Mouse (Mus musculus) 3T3-L1 (cell line): ENCODE measurements at regions not wholly inside any gene's neighbourhood (a gene's known extent, or its start where the extent isn't known, plus 50 kb on each side); places are given as distances from the start of the nearest gene placed in this dataset.

Source experiments
- DNase-seq: peaks from one replicate; pipeline ENCODE4 v3.0.0-alpha.2; 2015; ENCODE audit warnings: low read depth, low spot score

DNA sequence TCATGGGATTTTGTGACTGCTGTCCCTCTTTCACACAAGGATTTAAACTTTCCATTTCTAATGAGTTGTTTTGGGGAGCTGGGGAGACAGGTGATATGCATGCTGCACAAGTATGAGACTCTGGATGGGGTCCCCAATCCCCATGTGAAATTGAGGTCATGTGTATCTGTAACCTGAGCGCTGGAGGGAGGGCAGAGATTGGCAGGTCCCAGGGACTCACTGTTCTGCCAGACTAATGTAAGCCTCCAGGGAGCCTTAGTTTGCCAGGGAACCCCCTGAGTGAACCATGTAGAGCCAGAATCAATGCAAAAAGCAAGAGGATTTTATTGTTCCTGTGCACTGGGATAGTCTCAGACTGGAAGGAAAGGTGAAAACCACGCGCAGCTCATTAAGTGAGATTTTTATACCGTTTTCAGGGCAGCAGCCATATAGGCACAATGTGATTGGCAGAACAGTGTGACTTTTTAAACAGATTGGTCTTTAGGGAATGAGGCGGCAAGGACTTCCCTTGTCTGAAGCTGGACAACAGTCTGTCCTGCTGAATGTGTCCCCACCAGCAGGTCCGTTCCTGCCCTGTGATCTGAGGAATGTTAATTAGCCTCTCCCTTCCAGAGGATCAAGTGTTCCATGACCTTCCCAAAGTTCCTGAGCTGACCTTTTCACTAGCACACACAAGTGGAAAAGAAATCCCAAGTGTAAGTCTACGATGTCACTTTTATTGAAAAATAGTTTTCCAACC lies 59.9 kb upstream of the Oxgr1 start:
- no peak for DNase-seq

DNA sequence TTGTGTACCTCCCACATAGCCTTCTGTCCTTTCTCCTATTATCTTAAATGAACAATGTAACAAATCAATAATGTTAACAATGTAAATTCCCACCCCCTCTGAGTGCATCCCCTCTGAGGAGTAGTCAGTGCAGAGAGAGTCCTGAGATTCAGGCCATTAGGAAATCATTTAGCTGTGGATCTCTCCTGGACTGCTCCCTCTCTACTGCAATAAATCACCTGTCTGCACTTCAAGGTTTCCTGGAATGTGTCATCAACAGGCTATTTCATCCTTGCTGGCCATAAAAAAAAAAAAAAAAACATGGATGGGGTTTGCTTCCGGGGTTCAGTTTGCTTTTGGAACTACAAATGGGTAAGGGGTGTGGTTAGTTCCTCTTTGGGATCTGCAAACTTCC lies 60.5 kb upstream of the Oxgr1 start:
- peak; percentile 11 for DNase-seq

DNA sequence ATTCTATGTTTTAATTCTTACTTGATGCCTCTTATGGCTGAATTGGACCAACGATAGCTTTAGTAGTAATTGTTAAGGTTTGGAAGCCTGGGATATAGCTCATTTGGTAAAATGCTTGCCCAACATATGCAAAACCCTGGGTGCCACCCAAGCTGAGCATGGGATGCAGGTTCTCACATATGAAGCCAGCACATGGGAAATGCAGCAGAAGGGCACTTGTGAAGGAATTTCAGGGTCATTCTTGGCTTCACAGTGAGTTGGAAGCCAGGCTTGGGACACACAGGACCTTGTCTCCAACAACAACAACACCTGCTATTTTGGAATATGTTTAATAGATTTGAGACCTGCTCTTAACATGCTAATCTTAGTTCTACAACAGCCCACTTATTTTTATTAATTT lies 67.6 kb upstream of the Oxgr1 start:
- DNase-seq = no peak

DNA sequence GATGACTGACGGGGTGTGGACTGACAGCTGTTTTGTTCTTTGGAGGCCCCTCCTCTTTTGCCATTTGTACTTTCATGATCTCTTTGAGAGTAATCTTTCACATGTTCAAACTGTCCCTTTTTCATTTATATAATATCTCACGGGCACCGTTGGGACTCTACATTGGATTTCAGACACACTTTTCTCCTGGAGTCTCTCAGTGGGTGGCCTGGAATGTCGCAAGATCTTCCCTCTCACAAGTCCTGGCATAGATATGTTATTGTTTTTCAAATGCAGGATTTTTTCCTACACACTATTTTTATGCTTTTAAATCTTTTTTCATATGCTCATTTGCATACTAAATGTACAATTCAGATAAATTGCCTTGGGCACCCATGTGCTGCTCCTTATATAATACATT lies 71.1 kb upstream of the Oxgr1 start:
- no peak for DNase-seq

DNA sequence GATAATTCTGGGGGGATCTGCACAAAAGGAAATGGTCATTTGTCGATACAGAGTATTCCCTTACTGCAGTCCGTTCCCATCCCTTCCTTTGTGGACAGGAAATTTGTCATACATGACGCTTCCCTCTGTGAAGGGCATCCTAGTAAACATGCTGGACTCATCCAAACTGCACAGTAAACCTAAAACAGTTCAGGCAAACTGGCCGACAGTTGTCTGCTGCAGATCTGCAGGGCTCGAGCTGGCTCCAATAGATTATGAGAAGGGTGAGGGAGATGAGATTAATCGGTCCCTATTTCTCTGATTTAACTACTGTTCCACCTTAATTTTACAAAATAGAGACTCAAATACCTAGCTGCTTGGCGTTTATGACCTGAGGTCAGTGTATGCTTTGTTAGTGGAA lies 76.3 kb upstream of the Oxgr1 start:
- no peak for DNase-seq

DNA sequence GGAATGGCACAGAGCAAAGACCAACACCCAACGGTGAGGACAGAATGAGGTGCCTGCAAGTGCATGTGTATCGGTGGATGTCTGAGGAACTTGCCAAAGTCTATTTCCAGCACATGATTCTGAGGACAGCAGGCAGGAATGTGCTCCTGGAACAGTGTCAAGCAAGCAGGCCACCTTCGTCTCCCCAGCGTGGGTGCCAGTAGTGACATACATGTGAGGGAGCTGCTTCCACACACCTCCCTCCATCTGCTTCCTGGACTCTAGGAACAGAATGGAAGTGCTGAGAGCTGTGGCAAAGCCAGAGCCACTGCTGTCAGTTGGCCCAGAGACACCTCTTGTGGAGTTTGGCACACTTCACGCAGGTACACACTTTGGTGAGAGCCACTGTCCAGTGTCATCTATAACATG lies 76.9 kb upstream of the Oxgr1 start:
- no peak for DNase-seq

DNA sequence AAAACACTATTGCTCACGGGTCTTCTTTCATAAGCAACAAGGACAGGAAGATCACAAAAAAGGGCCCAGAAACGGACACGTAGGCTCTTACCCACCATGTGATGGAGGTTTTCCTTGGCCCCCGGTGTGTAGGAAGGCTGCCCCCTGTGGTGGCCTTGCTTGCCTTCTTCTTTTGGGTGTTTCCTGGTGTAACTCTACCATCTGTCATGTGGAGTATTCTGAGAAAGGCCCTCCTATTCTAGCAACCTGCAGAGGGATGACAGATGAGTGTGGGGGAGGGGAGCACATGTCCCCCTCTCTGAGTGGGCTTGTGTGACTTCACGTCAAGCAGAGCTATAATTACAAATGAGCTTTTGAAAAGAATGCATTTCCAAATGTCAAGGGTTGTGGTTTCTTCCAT lies 77.3 kb upstream of the Oxgr1 start:
- DNase-seq = no peak

DNA sequence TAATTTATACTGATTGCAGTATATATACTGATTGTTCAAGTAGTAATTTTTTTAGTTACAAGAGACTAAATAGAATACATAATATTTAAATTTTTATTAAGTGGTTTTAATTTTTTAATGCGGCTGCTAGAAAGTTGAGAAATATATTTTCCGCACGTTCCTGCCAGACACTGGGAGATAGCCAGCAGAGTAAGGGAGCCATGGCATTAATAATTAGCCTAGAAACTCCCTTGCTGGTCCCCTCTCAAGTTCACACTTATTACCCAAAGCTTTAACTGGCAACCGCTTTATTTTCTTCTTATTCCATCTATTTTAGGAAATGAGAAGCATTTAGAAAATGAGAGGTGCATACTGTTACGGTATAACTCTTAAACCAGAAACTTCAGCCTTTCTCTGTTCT lies 78.0 kb upstream of the Oxgr1 start:
- no peak for DNase-seq

DNA sequence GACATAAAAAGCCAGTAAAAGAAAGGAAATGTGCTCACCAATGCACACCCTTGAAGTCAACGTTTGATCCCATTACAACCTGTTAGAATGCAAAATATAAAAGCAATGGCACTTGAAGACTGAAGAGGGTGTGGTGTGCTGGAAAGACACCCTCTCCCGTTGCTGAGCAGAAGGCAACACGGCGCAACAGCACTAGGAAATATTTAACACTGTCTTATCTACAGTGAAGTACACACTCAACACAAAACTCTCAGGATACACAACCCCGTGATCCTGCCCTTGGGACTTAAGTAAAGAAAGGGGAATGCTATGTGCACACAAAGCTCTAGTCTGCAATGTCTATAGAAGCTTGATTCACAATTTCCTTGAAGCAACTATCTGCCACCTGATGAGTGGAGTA lies 83.1 kb upstream of the Oxgr1 start:
- DNase-seq = no peak

DNA sequence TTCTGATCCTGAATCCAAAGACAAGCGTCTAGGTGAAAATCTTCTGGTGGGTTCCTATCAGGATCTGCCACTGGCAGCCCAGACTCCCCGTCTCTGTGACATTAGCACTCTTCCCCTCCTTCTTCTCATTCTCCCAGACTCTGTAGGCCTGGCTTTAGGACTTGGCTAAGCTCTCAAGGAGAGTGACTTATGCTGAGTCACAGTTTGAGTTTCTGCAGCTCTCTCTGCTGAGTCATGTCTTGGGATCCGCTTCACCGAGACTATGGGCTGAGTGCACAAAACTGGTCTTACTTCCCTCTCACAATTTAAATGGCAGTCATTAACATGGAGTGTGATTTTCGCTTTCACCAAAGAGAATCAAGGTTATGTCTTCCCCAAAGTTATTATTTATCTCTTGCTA lies 85.2 kb upstream of the Oxgr1 start:
- peak; percentile 76 for DNase-seq

DNA sequence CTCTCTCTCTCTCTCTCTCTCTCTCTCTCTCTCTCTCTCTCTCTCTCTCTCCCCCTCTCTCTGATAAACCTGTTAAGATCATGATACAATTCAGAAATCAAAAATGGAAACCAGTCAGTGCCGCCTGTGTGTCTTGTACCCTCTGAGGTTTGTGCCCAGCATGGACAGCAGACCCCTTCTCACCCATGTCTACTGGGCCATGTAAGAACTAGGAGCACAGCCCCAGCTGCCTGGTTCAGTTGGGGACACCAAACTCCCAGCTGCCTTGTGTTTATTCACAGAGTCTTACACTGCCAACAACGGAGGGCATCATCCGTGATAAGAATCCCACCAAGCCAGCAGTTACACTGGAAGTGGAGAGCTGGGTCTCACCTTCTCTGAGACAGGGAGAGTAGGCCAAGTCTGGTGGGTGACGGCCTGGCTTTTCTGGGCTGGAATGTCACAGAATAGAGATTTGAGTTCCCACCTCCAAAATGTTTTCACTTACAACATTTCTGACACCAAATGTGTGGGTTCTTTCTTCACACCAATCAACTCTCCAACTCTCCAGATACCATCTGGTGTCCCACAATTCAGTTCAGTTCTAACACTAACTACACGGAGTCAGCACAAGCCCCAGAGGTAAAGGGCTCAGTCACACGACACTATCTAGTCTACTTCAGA lies 92.2 kb upstream of the Oxgr1 start:
- DNase-seq = no peak

DNA sequence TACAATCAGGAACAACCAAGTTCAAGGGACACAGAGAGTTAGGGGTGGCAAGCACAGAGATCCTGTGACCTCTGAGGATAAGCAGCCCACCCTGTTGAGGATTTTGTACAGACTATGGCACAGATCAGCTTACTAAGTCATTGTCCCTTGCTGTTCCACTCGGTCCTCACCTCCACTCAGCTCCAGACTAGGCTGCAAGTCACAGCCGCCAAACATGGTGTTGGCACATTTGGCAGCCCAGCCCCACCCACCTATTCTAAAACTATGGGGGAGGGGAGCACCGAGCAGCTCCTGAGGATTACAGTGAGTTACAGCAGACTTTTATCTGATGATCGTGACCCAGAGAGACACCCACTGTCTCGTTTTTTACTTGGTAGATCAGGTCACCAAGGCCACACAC lies 93.0 kb upstream of the Oxgr1 start:
- no peak for DNase-seq

DNA sequence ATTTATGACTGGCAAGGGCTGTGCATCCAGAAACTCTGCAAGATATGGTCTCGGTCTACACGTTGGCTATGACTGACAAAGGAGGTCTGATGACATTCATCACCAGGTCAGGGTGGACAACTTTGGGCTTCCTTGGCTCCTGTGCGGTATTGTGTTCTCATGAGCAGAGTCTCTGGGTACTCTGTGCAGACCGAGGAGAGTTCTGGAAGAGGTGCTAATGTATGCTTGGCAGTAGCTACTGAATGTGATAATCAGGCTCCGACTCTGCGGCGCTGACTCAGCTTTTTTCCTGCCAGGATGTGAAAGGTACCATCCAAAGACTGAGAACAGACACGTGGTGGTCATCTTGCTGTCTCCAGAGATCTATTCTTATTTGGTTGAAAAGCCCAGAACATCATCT lies 94.5 kb upstream of the Oxgr1 start:
- DNase-seq = no peak

DNA sequence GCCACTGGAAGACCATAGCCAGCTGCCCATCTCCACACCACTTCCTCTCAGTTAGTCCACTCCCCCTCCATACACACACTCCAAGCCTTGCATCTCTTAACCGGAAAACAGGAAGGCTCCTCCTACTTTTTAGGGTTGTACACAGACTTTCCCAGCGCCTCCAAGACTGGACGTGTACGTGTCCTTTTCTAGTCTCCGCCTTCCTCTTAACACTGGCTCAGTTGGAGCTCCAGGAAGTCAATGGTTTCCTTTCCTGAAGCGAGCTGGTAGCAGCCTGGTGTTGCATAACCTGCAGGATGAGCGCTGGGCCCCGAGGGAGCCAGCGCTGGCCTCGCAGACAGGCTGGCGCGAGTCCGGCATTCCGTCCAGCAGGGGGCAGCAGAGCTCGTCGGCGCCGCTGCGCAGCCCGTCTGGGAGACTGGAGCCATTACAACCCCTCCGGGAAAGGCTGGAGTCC lies 95.5 kb upstream of the Oxgr1 start:
- peak; percentile 75 for DNase-seq

DNA sequence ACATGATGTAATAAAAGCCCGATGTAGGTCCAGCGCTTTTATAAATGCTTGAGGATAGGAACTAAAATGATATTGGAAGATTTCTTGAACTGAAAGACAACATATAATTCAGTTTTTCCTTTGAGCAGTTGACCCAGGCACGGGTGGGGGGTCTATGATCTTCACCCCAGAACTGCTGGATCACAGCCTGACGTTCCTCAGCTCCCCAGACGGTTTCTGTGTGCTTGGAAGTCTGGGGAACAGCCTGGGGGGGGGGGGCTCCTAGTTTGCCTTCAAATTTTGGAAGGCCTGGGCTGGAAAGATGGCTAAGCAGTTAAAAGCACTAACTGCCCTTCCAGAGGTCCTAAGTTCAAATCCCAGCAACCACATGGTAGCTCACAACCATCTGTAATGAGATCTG lies 96.3 kb upstream of the Oxgr1 start:
- DNase-seq = no peak

DNA sequence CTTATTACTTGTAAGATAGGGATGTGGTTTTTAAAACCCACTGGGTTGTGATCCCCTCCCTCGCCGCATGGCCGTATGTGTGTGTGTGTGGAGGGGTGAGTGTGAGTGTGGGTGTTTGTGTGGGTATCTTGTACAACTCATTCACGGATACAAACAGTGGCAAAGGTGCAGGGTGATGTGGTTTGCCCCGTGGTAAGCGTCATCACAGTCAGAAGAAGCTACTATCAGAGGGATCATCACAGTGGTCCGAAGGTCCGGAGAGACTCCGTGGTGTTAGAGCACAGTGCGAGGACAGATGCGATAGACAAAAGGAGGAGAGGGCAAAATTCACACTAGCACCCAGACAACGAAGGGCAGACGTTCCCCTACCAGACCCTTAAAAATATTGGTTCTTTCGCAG lies 97.0 kb upstream of the Oxgr1 start:
- DNase-seq = no peak

DNA sequence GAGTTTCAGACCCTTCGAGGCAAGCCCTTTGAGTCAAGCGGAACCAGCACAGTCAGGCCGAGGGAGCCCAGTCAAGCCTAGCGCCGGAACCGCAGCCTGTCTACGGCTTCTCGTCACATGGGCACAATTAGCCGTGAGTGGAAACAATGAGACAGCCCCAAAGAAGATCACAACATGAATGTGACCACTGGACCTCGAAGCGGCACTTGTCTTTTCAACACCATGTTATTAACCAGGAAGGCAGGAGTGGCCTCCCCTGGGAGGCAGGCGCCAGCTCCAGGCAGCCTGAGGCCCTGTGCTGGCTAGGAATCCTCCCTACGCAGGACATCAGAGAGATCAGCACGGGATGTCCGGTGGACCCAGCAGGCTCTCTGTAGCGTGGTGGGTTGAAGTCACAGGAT lies 97.4 kb upstream of the Oxgr1 start:
- no peak for DNase-seq

DNA sequence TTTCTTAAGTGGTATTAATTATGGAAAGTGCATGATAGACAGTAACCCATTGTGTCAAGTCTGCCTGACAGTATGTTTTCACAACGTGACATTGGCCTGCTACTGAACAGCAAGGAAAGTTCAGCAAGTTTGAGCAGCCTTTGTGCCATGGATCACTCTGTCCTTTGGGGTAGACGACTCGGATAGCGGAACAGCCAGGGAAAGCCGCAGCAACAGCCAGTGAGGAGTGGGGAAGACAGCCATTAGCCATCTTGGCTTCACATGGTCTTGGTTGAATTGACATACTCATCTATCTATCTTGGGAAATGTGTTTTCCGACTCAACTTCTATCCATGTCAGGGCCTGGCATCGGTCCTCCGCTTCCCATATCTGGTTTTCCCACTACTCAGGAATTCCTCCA lies 98.0 kb upstream of the Oxgr1 start:
- DNase-seq = no peak

DNA sequence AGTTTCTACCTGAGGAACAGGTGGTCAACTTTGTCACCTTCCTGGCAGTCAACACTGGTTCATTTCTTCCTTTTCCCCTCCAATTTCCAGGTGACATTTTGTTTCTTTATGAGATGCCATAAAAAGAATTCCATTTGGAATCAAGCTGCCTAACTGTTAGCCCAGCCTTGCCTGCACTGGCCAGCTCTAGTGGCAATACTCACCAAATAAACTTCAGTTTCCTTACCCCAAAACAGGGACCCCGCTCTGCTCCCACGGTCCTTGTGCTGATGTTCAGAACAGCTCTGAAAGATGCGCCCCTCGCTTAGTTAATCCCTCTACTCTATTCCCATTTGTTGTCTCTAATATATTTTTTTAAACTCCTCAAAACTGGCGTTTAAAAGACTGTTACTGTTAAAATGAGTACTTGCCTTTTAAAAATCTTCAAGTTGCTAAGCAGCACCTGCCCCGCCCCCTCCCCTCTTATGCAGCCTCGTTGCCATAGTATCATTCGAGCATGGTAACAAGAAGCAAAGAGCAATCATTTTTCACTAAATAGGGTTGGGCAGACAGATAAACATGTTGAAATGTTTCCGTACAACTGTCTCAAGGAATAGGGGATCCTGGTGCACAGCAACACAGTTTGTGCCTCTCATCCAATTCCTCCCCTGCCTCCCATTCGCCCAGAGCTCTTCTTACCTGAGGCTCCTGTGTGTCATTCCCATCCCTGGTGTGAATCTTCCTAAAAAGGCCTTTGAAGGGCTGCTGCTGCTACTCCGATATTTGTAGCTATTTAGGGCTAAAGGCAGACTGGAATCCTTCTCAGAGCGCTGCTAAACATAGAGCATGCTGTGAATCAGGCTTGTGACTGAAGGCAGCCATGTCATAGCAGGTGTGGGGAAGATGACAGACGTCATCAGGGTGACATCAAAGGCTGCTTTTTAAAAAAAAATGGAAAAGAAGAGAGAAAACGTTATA lies 98.8 kb upstream of the Oxgr1 start:
- DNase-seq = no peak

DNA sequence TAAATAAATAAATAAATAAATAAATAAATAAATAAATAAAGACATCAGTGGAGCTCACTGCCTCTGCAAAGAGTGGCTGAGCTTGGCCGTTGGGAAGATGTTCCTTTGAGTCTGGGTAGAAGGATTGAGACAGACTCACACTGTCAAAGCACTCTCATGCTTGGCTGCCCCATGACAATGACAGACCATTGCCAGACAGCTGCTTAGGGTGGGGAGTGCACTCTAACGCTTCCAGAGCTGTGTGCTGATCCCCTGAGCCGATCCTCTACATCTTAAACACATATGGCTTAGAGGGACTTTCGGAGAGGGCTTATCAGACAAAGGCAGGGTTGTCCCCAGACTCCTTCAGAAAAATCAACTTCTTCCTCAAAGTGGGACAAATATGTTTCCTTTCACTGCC lies 100.0 kb upstream of the Oxgr1 start:
- no peak for DNase-seq

DNA sequence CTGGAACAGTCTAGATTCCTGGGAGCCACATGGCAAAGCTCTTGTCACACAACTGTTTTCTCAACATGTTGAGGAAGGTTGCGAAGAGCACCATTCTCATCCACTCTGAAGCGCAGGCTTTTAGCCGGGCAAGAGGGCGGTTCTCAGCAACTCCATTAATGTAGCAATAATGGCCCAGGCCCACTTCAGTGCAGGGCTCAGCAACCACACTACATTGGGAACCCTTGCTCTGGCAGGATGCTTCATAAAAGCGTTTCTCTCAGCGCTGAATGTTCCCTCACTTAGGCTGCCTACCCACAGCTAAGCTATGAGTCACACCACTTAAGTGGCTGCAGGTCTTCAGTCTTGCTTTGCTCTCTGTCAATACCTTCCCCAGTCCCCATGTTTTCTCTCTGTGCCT lies 102.2 kb upstream of the Oxgr1 start:
- DNase-seq = peak; percentile 65

DNA sequence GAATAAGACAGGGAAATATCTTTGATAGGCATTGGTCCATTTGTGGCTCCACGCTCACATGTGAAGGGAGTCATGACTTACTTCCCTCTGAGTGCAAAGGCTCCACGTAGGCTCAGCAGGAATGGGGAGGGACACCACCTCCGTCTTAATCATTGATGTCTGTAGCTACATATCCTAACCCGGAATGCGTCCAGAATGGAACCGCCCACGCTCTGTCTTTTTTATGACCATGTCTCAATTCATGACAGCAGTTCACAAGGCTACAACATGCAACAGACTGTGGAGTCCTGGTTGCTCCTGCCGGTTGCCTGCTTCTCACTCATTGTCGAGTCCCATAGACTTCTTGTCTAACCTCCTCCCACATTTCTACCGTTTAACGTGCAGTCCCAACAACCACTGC lies 104.1 kb upstream of the Oxgr1 start:
- peak; percentile 67 for DNase-seq
